Mouse (Mus musculus) forebrain, embryonic 11.5 days (tissue): ENCODE results near the gene Pptc7. TPM values are rescaled to one million over a fixed set of nuclear protein-coding genes. Genes with fewer than 3 reads are reported as not detected.

Experiments used
- ATAC-seq: fragments of 200-750 bp; cut with Nextera tagmentation; replicated peaks from 2 replicates; pipeline ENCODE4 v1.8.0; 2017; ENCODE audit warnings: moderate TSS enrichment; ENCODE audit not compliant: low FRiP score
- DNase-seq: peaks from one replicate; pipeline ENCODE4 v3.0.0-alpha.2; 2017; ENCODE audit warnings: low spot score
- H3K27ac ChIP-seq: fragments of 300-500 bp; sonication (generic); 2 replicates; pipeline ENCODE4 v1.5.1; 2014; ENCODE audit warnings: low read depth, low read length
- H3K27me3 ChIP-seq: fragments of 300-500 bp; sonication (generic); 2 replicates; pipeline ENCODE4 v1.6.1; 2014; ENCODE audit warnings: mild to moderate bottlenecking, low read length, mixed read lengths; ENCODE audit not compliant: control insufficient read depth, insufficient read depth
- H3K36me3 ChIP-seq: fragments of 300-500 bp; sonication (generic); 2 replicates; pipeline ENCODE4 v1.6.1; 2014; ENCODE audit warnings: mild to moderate bottlenecking, low read length, moderate library complexity, mixed read lengths; ENCODE audit not compliant: control insufficient read depth, insufficient read depth
- H3K4me1 ChIP-seq: fragments of 300-500 bp; sonication (generic); replicated peaks from 2 replicates; pipeline ENCODE4 v1.6.1; 2014; ENCODE audit warnings: low read length, mixed read lengths; ENCODE audit not compliant: control insufficient read depth, insufficient read depth
- H3K4me2 ChIP-seq: fragments of 300-500 bp; sonication (generic); 2 replicates; pipeline ENCODE4 v1.6.1; 2014; ENCODE audit warnings: low read depth, mild to moderate bottlenecking, low read length, moderate library complexity, mixed read lengths; ENCODE audit not compliant: severe bottlenecking
- H3K4me3 ChIP-seq: fragments of 300-500 bp; sonication (generic); 2 replicates; pipeline ENCODE4 v1.5.1; 2014; ENCODE audit warnings: low read depth, low read length
- H3K9ac ChIP-seq: fragments of 300-500 bp; sonication (generic); 2 replicates; pipeline ENCODE4 v1.6.1; 2014; ENCODE audit warnings: low read length
- H3K9me3 ChIP-seq: fragments of 300-500 bp; sonication (generic); 2 replicates; pipeline ENCODE4 v1.6.1; 2016; ENCODE audit warnings: low read length, mixed read lengths; ENCODE audit not compliant: control insufficient read depth
- WGBS: fragments of 180-500 bp; shearing (Covaris S2); extraction: QIAGEN DNeasy Blood & Tissue Kit; methylation state at CpG from one replicate; pipeline ENCODE4 v1.1.7; 2014; 5-methylcytosine and 5-hydroxymethylcytosine counted together
- polyA plus RNA-seq: library from polyadenylated mRNA; unstranded; fragments of >200 nt; fragmentation: Nextera tagmentation; extraction: Ambion mirVana; gene quantifications from 2 replicates; pipeline ENCODE4 v1.2.1, GENCODE M21; 2014

Gene Pptc7
- polyA plus RNA-seq, 1 experiment from 2014 or later: 9.1 TPM

- no peaks in the 10 kb centered on the region for H3K9me3 ChIP-seq
- no peaks in the 10 kb centered on the region for H3K27me3 ChIP-seq
- 92% methylated on average over 7 of the region's 7 CpGs for WGBS
- H3K4me2 ChIP-seq: no peak overlapping the region
- H3K4me1 ChIP-seq: no peaks in the 10 kb centered on the region
- DNase-seq (no peak), ATAC-seq (no peak)
- H3K9ac ChIP-seq: no peak overlapping the region
- H3K36me3 ChIP-seq: no peaks in the 10 kb centered on the region
- H3K4me3 ChIP-seq: no peak overlapping the region
- H3K27ac ChIP-seq: no peak overlapping the region
These were observed 5.2 kb upstream of the Pptc7 start for GRCm38 (mm10) chr5:122278946-122279345.

DNA sequence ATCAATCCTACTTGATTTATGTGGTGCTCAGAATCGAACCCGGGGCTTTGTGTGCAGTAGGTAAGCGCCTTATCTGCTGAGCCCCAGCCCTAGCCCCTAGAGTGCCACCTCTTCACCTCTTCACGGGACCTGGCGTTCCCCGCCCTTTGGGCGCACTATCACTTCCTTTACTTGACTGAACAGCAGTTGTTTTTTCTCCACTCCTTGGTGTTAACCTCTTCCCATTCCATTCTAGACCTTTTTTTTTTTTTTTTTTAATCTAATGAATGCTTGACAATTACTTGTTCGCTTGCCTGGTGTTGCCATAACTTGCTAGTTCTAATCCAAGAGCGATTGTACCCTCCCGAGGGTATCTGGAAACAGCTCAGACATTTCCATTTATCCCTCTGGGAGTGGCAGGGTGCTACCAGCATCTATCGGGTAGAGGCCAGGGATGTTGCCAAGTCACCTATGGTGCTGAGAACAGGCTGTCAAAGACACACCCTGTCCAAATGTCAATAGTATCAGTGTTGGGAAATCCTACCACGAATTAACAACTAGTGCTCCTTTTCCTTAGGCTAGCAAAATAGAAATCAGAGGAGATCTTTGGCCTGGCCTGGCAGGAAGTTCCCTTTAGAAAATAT is 4.3 kb upstream of the Pptc7 start:
- WGBS: 85% methylated on average over 12 of the region's 12 CpGs
- no peaks in the 10 kb centered on the region for H3K36me3 ChIP-seq
- DNase-seq: no peak
- no peak for ATAC-seq
- H3K4me2 ChIP-seq: no peak overlapping the region
- no peak overlapping the region for H3K27ac ChIP-seq
- H3K9ac ChIP-seq: no peak overlapping the region
- H3K4me1 ChIP-seq: no peaks in the 10 kb centered on the region
- no peaks in the 10 kb centered on the region for H3K27me3 ChIP-seq
- no peak overlapping the region for H3K4me3 ChIP-seq
- H3K9me3 ChIP-seq: no peaks in the 10 kb centered on the region

- Histone ChIP-seq H3K36me3 (no peaks in the 10 kb centered on the region), H3K4me3 (no peak overlapping the region), H3K27me3 (no peaks in the 10 kb centered on the region), H3K4me2 (no peak overlapping the region), H3K27ac (no peak overlapping the region), H3K4me1 (no peaks in the 10 kb centered on the region; the same call in 1 of the 2 replicates), H3K9me3 (no peaks in the 10 kb centered on the region), H3K9ac (no peak overlapping the region)
- ATAC-seq (no peak), DNase-seq (no peak)
- WGBS: 57% methylated on average over 6 of the region's 6 CpGs
These were observed 3.7 kb upstream of the Pptc7 start for GRCm38 (mm10) chr5:122280422-122280826.

DNA sequence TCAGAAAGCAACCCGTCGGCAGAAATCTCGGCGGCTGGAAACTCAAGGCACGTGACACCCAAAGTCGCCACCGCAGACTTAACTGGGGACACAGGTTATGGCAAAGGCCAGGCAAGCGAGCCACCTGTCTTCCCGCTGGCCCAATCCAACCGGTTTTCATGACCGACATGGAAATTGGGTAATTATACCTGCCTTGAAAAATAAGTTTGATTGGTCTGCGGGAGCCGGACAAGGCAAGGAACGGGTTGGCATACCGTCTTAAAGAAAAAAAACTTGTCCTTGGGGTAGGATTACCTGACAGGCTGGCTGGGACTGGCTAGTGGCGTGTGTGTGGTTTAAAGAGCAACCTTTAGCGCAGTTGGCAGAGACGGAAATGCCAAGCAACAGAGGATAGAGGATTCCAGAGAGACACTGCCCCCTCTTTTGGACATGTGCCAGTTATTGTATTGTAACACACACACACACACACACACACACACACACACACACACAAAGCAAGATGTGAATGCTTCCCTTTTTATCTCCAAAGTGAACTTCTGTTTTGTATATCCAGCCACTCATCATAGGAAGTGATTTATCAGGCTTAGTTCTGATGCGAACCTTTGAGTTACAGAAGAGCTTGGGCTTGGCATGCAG is 3.2 kb upstream of the Pptc7 start:
- H3K9ac ChIP-seq: no peak overlapping the region
- H3K27ac ChIP-seq: no peak overlapping the region
- 44% methylated on average over 19 of the region's 19 CpGs for WGBS
- H3K4me3 ChIP-seq: no peak overlapping the region
- H3K4me2 ChIP-seq: no peak overlapping the region
- no peak for ATAC-seq
- H3K9me3 ChIP-seq: no peaks in the 10 kb centered on the region
- no peaks in the 10 kb centered on the region for H3K27me3 ChIP-seq
- H3K36me3 ChIP-seq: no peaks in the 10 kb centered on the region
- H3K4me1 ChIP-seq: peaks cover 2% of the 10 kb centered on the region; the same call in 1 of the 2 replicates
- DNase-seq: no peak

GRCm38 (mm10) chr5:122283828-122284182 is 360 bp upstream of the Pptc7 start:
- Histone ChIP-seq H3K4me3 (peak overlapping the region; percentile 98; the same call in 1 of the 2 replicates), H3K9ac (no peak overlapping the region; the same call in 1 of the 2 replicates), H3K4me2 (peak overlapping the region; percentile 96; the same call in 1 of the 2 replicates), H3K27ac (no peak overlapping the region), H3K36me3 (no peaks in the 10 kb centered on the region), H3K9me3 (no peaks in the 10 kb centered on the region), H3K27me3 (no peaks in the 10 kb centered on the region), H3K4me1 (peaks cover 5% of the 10 kb centered on the region)
- 18% methylated on average over 2 of the region's 2 CpGs for WGBS
- DNase-seq (no peak), ATAC-seq (0 out of 2 replicates have a peak, but pooled peaks have one; percentile 10)

DNA sequence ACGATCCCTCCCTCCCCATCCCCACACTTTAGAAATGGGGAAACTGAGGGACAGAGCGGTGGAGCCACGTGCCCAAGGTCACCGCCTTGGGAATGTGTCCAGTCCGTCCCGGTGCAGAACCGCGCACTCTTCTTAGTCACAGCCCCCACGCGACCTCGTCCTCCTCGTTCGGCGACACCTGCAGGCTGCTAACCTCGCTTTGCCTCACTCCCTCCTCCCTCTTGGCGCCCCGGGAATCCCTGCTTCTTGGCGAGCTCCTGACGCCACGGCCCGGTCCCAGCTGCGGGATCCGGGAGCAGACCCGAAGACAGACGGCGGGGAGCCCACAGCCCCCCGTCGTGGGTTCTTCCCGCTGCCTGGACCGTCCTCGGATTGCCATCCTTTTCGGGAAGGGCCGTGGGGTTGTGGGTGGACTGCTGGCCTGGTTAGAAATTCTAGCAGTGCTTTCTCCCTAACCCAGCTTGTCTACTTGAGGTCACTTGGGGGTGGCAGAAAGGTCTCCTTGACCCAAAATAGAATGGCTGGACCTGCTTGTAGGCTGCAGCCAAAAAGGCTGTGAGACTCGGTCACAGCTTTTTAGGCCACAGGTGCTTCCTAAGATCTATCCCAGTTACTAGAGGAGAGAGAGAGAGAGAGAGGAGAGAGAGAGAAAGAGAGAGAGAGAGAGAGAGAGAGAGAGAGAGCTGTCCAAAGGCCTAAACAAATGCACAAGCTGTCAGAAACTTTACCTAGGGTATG is 1.0 kb downstream of the Pptc7 start:
- H3K4me2 ChIP-seq: peak overlapping the region; percentile 96
- no peaks in the 10 kb centered on the region for H3K9me3 ChIP-seq
- H3K36me3 ChIP-seq: no peaks in the 10 kb centered on the region; the same call in 1 of the 2 replicates
- H3K4me1 ChIP-seq: peaks cover 5% of the 10 kb centered on the region
- H3K9ac ChIP-seq: peak overlapping the region; percentile 91
- ATAC-seq: peak; percentile 42; the same call in 1 of the 2 replicates
- H3K27ac ChIP-seq: no peak overlapping the region
- 2% methylated on average over 34 of the region's 34 CpGs for WGBS
- H3K27me3 ChIP-seq: no peaks in the 10 kb centered on the region
- H3K4me3 ChIP-seq: peak overlapping the region; percentile 98
- DNase-seq: peak; percentile 72

- Histone ChIP-seq H3K27me3 (no peaks in the 10 kb centered on the region), H3K9ac (no peak overlapping the region), H3K36me3 (no peaks in the 10 kb centered on the region; the same call in 1 of the 2 replicates), H3K4me2 (peak overlapping the region; percentile 96), H3K27ac (no peak overlapping the region), H3K9me3 (no peaks in the 10 kb centered on the region), H3K4me3 (peak overlapping the region; percentile 98), H3K4me1 (peaks cover 5% of the 10 kb centered on the region)
- ATAC-seq: no peak
- DNase-seq: no peak
- 55% methylated on average over 7 of the region's 7 CpGs for WGBS
These were observed 1.6 kb downstream of the Pptc7 start for GRCm38 (mm10) chr5:122285767-122286150.

- Histone ChIP-seq H3K4me1 (peaks cover 5% of the 10 kb centered on the region), H3K4me3 (no peak overlapping the region), H3K27me3 (no peaks in the 10 kb centered on the region), H3K9ac (no peak overlapping the region), H3K36me3 (no peaks in the 10 kb centered on the region; the same call in 1 of the 2 replicates), H3K4me2 (no peak overlapping the region), H3K9me3 (no peaks in the 10 kb centered on the region), H3K27ac (no peak overlapping the region)
- DNase-seq (no peak), ATAC-seq (no peak)
- WGBS: 91% methylated on average over 10 of the region's 10 CpGs
These were observed 2.0 kb downstream of the Pptc7 start for GRCm38 (mm10) chr5:122286191-122286590.
